Mouse (Mus musculus) heart, postnatal 14 days (tissue): ENCODE results near the gene Gdpd2. TPM values are rescaled to one million over a fixed set of nuclear protein-coding genes. Genes with fewer than 3 reads are reported as not detected.

Experiments used
- DNase-seq, 2 experiments: peaks; one replicate each; pipeline ENCODE4 v3.0.0; 2021 to 2022
- intact Hi-C: fragments of 180-260 bp; cut with DNase I; formaldehyde crosslinking; loops from one replicate; pipeline ENCODE4 v1.15.1; 2025
- total RNA-seq, 2 experiments: library from RNA; stranded (reverse); gene quantifications; 2 replicates each; pipeline ENCODE4 v1.2.3; 2021

Gdpd2 gene
- total RNA-seq, 2 experiments from 2014 or later = 0.46 to 0.81 TPM

DNA sequence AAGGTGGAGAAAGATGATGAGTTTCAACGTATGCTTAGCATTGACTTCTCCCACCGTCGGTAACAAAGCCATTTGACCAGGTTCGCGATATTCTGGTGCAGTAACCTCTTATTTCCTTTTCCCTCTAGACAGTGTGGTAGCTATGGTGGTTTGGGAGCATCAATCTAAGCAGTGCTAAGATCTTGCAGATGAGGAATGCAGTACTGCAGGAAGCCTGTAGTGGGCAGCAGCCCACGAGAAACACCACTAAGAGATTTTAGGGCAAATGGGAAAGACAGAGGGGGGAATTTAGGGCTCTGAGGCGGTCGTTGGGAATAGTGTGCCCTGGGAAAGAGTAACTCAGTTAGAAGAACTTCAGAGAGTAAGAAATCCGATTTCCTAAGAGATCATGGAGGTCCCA, 46.8 kb downstream of the Gdpd2 start:
- DNase-seq = peak; percentile 55
- intact Hi-C loops = loop anchor here (10.0 kb wide), 2 partner anchors 168 to 348 kb away; no protein-coding TSS in a partner anchor

DNA sequence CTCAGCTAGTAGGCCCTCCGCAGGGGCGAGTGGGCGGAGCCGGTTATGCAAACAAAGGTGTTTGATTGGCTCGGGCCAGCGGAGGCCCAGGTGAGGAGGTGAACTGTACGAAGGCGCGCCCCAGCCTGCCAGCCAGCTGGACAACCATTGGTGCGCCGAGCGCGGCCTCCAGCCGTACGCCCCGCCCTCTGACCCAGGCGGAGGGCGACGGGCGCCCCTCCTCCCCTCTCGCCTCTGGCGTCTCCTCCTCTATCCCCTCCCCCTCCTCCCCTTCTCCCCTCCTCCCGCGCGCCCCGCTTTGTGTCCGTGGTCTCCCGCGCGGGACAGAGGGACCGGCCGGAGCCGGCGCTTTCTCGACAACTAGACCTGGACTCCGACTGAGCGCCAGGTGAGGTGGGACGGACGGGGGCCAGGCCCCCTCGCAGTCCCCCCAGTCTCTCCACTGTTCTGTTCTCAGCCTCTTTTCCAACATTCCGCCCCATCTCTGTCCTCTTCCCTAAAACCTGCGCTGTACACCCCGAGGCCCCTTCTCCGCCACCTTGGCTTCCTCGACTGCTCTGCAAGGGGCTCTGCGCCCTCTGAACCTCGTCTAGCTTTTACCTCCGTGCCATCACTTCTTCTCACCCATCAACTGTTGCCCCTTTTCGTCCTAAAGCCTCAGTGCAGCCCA, 47.4 kb downstream of the Gdpd2 start:
- intact Hi-C loops = loop anchor here (10.0 kb wide), 2 partner anchors 168 to 348 kb away; no protein-coding TSS in a partner anchor
- peak; percentile 66 to 75 for DNase-seq

DNA sequence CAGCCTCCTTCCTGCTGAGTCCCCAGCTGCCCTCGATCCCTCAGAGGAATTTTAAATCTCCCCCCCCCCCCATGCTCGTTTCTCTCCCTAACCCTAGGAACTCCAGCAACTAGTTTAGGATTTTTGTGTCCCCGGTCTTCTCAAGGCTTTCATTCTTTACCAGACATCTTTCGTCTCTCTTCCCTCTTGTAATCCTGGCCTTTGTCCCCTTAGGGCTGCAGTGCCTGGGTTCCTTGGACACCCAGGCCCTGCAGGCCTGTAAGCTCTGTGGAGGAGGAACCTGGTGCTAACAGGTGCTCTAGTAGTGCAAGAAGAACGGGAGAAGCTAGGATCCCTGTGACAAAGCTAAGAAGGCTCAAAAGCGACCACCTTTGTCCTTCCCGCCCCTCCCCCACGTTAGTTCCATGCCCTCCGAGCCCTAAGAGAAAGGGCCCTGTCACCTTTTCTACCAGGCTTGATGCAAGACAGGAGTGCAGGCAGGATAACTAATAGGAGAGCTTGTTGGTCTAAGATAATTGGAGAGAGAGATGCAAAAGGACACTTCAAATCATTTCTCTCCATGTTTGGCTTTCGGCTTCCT, 48.1 kb downstream of the Gdpd2 start:
- peak in 1 of 2 experiments; percentile 6 for DNase-seq
- intact Hi-C loops = loop anchor here (10.0 kb wide), 2 partner anchors 167 to 347 kb away; no protein-coding TSS in a partner anchor

DNA sequence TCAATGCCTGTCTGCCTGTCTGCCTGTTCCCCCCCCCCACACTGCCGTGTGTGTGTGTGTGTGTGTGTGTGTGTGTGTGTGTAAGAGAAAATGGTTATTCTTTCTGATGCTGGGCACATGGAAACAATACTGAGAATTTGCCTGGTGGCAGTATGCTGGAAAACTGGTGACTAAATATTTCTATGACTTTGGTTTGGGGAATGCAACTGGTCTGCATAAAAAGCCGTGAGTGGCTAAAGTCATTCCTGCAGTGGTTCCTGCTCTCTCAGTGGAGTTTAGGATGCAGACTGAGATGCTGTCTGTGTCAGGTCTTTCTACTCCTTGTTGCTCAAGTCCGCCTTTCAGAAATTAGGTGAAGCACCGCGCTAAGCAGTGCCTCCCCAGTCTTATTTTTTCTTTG, 48.7 kb downstream of the Gdpd2 start:
- intact Hi-C loops = loop anchor here (10.0 kb wide), 2 partner anchors 166 to 346 kb away; no protein-coding TSS in a partner anchor
- DNase-seq = no peak

Other genes with a start within 250 kb of the Gdpd2 start
- 10 to 100 TPM; 38.0 to 41.0 TPM for gene Igbp1, start 235.6 kb upstream of the Gdpd2 start, total RNA-seq
- not detected for gene Dgat2l6, start 205.0 kb upstream of the Gdpd2 start, total RNA-seq
- not detected for gene Awat1, start 157.6 kb upstream of the Gdpd2 start, total RNA-seq
- gene P2ry4, start 135.0 kb upstream of the Gdpd2 start, total RNA-seq = not detected
- gene Arr3, start 124.4 kb upstream of the Gdpd2 start, total RNA-seq = not detected
- 1 to 10 TPM; 1.9 to 3.5 TPM for gene Kif4, start 104.1 kb upstream of the Gdpd2 start, total RNA-seq
- gene Pdzd11, start 103.3 kb upstream of the Gdpd2 start, total RNA-seq = 10 to 100 TPM; 29.1 to 31.6 TPM
- gene Dlg3, start 37.8 kb downstream of the Gdpd2 start, total RNA-seq = 1 to 10 TPM; 3.1 to 4.8 TPM